22 mouse cellular contexts compared by ENCODE assay signal in the genomic region with DNA sequence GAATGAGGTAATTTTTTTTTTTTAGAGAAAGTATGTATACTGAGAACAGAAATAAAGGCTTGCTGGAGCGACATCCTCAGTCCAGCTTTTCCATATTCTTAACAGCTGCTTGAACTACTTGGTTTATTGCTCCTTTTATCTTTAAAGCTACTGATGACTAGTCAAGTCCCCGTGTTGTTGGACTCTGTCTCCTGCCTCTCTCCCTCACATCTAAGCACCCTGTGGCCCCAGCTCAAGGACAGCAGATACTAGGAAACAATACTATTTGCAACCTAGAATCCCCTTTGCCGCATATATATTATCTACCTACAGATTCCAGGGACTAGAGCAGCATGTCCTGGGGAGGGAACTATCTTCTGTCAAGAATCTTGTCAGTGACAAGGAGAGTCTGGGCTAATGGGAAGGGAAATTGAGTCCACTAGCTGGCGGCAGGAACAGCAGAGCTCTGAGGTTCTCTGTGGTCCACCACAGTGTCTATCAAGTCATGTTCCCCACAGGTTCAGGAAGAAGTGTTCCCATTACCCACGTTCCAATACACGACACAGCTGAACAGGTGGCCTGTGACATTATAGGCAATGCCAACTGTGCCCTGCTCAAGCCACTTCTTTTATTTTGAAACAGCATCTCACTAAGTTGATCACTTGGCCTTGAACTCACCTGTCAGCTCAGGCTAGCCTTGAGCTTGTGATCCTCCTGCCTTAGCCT.
"Had no signal": no experiment of that assay in that cellular context is flagged by ENCODE, and none has a peak within 500 bp of the region (broad histone marks: within the 10 kb centered on the region; RNA-seq: fewer than 3 reads in every experiment).

No protein-coding gene starts in this region.

- H3K4me2 ChIP-seq: heart, embryonic 11.5 days; heart, embryonic 13.5 days; heart, embryonic 15.5 days; hindbrain, embryonic 13.5 days; hindbrain, embryonic 15.5 days; limb, embryonic 13.5 days; limb, embryonic 15.5 days; liver, embryonic 12.5 days had no signal

- H3K27ac ChIP-seq: heart, embryonic 13.5 days; heart, embryonic 15.5 days; hindbrain, embryonic 13.5 days; hindbrain, embryonic 15.5 days; hindbrain, postnatal 0 days; limb, embryonic 13.5 days; limb, embryonic 15.5 days; liver, embryonic 12.5 days; liver, embryonic 14.5 days had no signal

- H3K4me3 ChIP-seq: heart, embryonic 13.5 days; heart, embryonic 15.5 days; hindbrain, embryonic 13.5 days; hindbrain, embryonic 15.5 days; limb, embryonic 13.5 days; limb, embryonic 15.5 days; liver, embryonic 12.5 days had no signal

- H3K9ac ChIP-seq: heart, embryonic 13.5 days; heart, embryonic 15.5 days; hindbrain, embryonic 13.5 days; hindbrain, embryonic 15.5 days; limb, embryonic 13.5 days; limb, embryonic 15.5 days; liver, embryonic 12.5 days; liver, embryonic 14.5 days had no signal

- H3K27me3 ChIP-seq: heart, embryonic 15.5 days; hindbrain, embryonic 13.5 days; hindbrain, embryonic 15.5 days; limb, embryonic 13.5 days; limb, embryonic 15.5 days had no signal

- H3K4me1 ChIP-seq: heart, embryonic 13.5 days; heart, embryonic 15.5 days; hindbrain, embryonic 13.5 days; hindbrain, embryonic 15.5 days; limb, embryonic 15.5 days; liver, embryonic 12.5 days had no signal

- H3K9me3 ChIP-seq: heart, embryonic 13.5 days; heart, embryonic 15.5 days; hindbrain, embryonic 13.5 days; hindbrain, embryonic 15.5 days; limb, embryonic 13.5 days; limb, embryonic 15.5 days; liver, embryonic 12.5 days had no signal

- H3K36me3 ChIP-seq: heart, embryonic 13.5 days; heart, embryonic 15.5 days; hindbrain, embryonic 13.5 days; hindbrain, embryonic 15.5 days; limb, embryonic 13.5 days; limb, embryonic 15.5 days; liver, embryonic 12.5 days had no signal

- ATAC-seq: hindbrain, postnatal 0 days; liver, embryonic 12.5 days had no signal

- DNase-seq: gastrocnemius, postnatal 14 days; gastrocnemius, postnatal 36 days; heart, adult 18-20 months; heart, postnatal 14 days; heart, postnatal 36 days; kidney, adult 18-20 months; kidney, adult 8-10 months; kidney, postnatal 10 days; kidney, postnatal 36 days; layer of hippocampus, adult 9-11 months; layer of hippocampus, postnatal 36 days; left cerebral cortex, postnatal 4 days had no signal
